Mouse (Mus musculus) thymus, postnatal 25 days (tissue): Measurements from ENCODE around the gene Htr6.

Source experiments
- DNase-seq: peaks from one replicate; pipeline ENCODE4 v3.0.0; 2022

Htr6 gene

DNA sequence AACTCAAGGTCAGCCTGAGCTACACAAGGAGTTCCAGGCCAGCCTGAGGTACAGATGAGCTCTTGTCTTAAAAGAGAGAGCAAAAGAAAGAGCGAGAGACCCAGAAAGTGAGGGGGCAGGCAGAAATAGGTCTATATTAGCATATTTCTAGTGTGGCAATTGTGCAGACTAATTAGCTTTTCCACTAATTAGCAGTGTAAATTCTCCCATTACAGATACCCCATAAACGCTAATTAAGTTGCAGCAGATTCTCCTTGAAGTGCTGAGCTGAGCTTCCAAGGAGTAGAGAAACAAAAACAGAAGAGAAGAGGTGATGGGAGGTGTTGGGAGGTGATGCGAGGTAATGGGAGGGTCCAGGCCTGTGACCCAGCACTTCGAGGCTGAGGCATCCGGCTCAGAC is 32.8 kb downstream of the Htr6 start:
- no peak for DNase-seq

DNA sequence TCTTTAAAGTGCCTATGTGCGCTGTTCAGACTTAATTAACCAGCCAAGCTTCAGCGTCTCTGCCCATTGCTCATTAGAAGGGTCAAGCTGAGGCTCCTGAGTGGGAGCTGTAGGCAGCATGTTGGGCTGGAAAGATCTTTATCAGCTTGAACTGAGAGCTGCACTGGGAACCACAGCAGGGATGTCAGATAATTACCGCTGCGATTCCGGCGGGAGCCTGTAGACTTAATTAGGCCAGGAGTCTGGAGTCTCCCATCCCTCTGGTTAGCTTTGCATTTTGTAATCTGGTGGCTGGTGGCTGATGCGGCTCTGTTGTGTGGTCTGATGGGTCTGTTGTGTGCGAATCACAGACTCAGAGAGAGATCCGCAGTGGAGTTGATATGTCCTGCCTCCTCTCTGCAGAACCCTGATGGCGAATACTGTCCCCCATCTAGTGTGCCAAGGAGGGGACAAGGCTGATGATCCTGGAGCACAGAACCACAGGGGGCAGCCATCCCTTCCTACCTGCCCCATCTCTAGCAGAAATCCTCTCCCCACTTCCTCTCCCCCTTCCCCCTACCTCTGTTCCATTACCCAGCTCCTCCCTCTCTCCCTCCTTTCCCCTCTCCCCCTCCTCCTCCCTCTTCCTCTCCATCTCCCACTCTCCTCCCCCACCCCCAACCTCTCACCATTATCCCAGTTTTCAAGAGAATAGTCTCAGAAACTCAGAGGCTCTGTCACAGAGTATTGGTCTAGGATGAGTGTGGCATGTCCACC is 35.1 kb downstream of the Htr6 start:
- no peak for DNase-seq

GRCm38 (mm10) chr4:139037795-139038607 is 37.4 kb downstream of the Htr6 start:
- no peak for DNase-seq

GRCm38 (mm10) chr4:139035799-139036198 is 39.6 kb downstream of the Htr6 start:
- no peak for DNase-seq

DNA sequence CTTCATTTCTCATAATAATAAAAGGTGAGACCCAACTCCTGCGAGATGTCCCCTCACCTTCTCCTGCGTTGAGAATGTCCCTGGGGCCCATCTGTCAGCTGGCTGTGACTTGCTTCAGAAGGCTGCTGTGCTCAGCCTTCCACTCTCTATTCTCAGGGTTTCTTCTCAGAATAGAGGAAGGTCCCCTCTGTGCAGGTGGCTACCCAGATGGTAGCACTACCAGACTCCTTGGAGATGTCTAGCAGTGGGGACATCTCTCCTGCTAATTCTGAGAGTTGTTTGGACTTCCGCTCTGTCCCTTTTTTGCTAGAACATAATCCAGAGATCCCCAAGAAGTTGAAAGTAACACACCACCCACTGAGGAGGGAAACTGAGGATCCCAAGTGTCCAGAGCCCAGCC is 40.4 kb downstream of the Htr6 start:
- DNase-seq = no peak

- DNase-seq = no peak
These were observed 40.8 kb downstream of the Htr6 start for GRCm38 (mm10) chr4:139034540-139034939.

DNA sequence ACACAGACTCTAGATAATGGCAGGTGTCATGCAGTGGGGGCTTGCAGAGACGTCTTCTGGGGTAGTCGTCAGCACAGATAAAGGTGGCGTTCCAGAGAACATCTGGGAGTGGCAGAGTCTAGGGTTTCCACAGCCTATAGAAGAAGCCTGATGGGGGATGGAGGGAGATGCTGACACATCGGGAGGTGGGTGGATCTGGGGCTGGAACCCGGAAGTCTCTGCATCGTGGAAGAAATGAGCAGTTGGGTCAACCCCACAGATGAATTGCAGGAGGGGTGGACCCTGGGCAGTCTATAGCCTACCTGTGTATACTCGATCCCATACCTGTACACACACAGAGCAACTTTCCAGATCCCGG is 41.4 kb downstream of the Htr6 start:
- DNase-seq = no peak

DNA sequence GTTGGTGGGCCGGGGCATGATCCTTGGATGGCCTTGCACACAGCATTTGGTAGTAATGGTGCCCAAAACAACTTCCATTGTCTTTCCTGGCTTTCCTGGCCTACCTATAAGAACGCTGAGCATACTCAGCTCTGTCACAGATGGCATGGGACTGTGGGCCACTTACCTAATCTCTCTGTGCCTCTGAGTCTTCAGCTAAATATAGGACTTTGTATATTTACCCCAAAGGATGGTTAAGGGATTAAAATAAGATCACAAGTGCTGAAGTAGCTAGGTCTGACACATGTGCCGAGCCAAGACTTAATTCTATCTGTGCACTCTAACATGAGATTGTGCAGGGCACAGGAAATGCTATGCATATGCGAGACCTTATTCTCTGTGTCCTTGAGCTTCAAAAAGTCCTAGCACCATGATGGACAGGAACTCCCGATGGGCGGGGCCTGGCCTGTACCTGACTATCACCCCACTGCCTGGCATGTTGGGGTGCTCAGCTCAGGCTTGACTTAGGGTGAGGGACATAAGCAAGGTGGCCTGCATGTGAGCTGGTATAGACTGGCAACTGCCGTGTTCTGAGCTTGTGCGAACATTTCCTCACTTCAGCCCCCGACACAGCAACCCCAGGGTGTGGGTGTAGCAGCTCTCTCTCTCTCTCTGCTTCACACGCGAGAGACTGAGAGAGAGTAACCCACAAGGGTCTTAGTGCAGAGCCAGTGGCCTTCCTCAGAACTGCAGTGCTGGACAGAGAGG is 41.9 kb downstream of the Htr6 start:
- DNase-seq = no peak

GRCm38 (mm10) chr4:139032521-139032920 is 42.8 kb downstream of the Htr6 start:
- no peak for DNase-seq

DNA sequence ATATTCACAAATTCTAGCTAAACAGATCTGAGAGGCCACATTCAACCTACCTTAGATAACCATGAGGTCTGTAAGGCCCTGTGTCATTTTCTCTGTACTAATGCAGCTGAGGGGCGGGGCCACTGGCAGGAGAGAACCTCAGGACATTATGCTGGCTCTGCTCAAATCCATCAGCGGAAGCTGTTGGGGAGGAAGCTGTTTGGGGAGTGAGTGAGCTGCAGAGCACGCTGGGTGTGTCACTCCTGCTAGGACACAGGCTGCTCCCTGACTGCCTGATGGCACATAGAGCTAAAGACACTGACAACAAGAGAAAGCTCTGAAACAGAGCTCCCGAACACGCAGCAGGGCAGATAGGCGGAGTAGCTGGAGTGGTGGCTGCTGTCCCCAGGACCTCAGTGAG is 44.7 kb downstream of the Htr6 start:
- no peak for DNase-seq

GRCm38 (mm10) chr4:139024379-139024778 is 51.0 kb downstream of the Htr6 start:
- DNase-seq = no peak

- no peak for DNase-seq
These were observed 55.0 kb downstream of the Htr6 start for GRCm38 (mm10) chr4:139020385-139020784.

GRCm38 (mm10) chr4:139019413-139019812 is 56.0 kb downstream of the Htr6 start:
- no peak for DNase-seq

DNA sequence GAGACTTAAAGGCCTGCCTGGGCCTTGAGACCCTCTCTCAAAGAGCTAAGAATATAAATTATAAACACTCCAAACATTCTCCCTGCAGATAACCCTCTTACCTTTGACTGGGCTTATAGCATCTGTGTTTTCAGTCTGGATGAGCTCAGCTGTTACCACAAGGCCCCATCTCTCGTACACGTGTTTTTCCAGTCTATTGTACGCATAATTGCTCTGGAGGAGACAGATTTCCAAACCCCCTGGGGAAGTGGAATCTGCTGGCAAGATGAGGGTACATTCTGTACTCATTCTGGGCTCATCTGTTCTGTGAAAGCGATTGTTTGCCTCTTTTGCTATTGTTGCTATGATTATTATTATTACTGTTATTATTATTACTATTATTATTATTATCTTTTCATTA is 56.4 kb downstream of the Htr6 start:
- no peak for DNase-seq

DNA sequence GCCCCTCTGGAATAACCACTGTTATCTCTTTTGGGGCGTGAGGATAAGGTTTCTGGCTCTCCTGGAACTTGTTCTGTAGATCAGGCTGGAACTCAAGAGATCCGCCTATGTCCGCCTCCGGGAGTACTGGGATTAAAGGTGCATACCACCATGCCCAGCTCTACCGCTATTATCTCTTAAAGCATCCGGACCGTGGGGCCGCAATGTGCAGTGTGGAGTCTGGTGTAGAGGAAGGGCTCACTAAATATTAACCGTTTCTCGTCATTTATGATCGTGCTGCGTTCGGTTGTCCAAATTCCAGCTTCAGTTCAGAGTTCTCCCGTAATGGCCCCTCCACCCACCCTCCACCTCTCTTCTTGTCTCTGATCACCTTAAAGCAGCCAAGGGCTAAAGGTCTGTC is 57.0 kb downstream of the Htr6 start:
- no peak for DNase-seq

DNA sequence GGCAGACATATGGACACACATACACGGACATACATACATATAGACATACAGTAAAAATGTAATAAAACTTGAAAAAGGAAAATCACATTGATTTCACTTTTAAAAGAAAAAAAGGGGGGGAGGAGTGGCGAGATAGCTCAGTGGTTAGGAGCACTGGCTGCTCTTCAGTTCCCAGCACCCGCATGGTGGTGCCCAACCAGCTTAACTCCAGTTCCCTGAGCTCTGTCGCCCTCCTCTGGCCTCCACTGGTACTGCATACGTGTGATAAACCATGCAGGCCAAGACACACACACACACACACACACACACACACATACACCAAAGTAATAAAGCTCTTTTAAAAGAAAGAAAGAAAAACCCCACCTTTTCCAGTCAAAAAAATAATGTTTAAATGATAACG is 60.6 kb downstream of the Htr6 start:
- DNase-seq = peak; percentile 5

GRCm38 (mm10) chr4:139013281-139013680 is 62.1 kb downstream of the Htr6 start:
- no peak for DNase-seq

DNA sequence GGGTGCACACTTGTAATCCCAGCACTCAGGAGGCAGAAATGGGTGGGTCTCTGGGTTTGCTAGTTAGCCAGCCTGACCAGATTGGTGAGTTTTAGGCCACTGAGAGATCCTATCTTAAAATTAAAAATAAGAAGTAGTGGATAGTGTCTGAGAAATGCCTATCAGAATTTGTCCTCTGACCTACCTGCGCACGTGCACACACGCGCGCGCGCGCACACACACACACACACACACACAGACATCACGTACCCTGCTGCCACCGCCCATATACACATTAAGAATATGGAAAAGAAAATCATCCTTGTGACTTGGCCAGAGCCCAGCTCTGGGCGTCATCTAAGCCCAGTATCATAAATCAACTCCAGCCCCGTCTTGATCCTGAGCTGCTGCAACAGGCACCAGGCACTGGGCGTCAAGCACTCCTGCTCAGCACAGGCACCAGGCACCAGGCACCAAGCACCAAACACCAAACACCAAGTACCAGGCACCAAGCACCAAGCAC is 64.1 kb downstream of the Htr6 start:
- DNase-seq = no peak
